Mouse (Mus musculus): ENCODE measurements around the gene Cfap36.

DNA sequence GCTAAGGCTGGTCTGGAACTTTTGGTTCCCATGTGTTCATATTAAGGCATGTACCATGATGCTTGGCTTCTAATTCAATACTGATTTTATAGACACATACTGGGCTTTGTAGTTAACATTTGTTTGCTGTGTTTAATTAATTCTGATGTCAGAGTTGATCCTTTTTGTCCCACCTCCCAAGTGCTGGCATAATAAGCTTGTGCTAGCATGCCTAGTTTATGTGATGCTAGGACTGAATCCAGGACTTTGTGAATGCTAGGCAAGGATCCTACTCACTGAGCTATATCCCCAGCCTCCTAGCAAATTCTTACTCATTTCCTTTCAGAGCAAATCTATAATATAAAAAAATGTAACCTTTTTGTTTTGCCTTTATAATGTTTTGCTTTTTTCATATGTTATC is 38.8 kb upstream of the Cfap36 start:
- TF ChIP-seq POLR2A (IDR thresholded peaks at IDR 0.05; ENCODE audit: low read depth, low read length), result no peak
- no peak for TF ChIP-seq CTCF (conservative IDR thresholded peaks at IDR 0.05 in 1 of 2, IDR thresholded peaks at IDR 0.05 in 1 of 2; ENCODE audit: low read depth in 2 of 2, low read length in 2 of 2)
- TF ChIP-seq ZKSCAN1 (IDR thresholded peaks at IDR 0.05; ENCODE audit: borderline replicate concordance, low read depth, low read length), result no peak
- TF ChIP-seq HCFC1 (IDR thresholded peaks at IDR 0.05; ENCODE audit: low read depth, low read length), result no peak
- TF ChIP-seq MAX (IDR thresholded peaks at IDR 0.05; ENCODE audit: low read length), result no peak
- TF ChIP-seq SMC3 (IDR thresholded peaks at IDR 0.05; ENCODE audit: low read depth, low read length), result no peak

Data from CH12.LX (cell line).